16 mouse cellular contexts compared by ENCODE assay signal in the genomic region with DNA sequence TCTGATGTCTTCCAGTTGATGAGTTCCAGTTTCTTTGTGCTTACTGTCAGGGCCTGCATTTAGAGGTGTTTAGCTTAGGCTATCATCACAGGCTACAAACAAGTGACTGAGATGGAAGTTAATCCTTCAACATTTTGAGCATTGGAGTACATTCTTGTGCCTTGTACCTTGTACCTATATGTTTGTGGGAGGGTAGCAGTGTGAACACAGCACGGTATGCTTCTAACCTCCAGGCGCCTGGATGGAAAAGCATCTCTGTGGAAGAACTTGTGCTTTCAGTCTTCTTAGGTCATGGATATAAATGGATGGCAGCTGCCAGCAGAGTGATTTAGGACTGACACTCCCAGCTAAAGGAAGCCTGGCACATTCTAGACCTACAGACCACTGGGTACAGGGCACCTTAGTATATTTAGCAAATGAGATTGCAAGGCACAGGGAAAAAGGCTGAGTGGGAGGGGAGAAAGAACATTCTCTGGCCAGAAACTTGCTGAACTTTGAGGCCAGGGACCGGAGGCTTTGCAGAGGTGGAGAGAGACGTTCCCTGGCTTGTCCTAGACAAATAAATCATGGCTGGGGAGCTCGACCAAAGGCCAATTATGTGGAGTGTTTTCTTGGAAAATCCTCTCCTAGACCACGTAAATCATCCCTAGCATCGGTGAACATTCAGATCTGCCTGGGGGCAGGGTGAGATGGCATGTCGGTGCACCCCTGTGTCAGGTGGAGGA.
DNase-seq lines count a peak whose midpoint lies in the region; ATAC-seq and TF ChIP-seq lines count a peak whose summit lies in the region.
"Had no signal": no experiment of that assay in that cellular context is flagged by ENCODE, and none has a peak within 500 bp of the region (broad histone marks: within the 10 kb centered on the region; RNA-seq: fewer than 3 reads in every experiment).

No protein-coding gene starts in this region.

- H3K36me3 ChIP-seq in intestine, postnatal 0 days (ENCODE audit: control insufficient read depth, insufficient read depth) = no peaks in the 10 kb centered on the region
- no peaks in the 10 kb centered on the region for H3K36me3 ChIP-seq in intestine, embryonic 15.5 days
- H3K36me3 ChIP-seq in midbrain, embryonic 13.5 days = no peaks in the 10 kb centered on the region
- H3K36me3 ChIP-seq: embryonic facial prominence, embryonic 13.5 days; forebrain, embryonic 15.5 days; limb, embryonic 15.5 days had no signal

- H3K9ac ChIP-seq in intestine, postnatal 0 days (ENCODE audit: low read depth, low read length) = no peak overlapping the region
- no peak overlapping the region for H3K9ac ChIP-seq in intestine, embryonic 15.5 days
- no peak overlapping the region for H3K9ac ChIP-seq in midbrain, embryonic 13.5 days (replicated peaks)
- H3K9ac ChIP-seq: embryonic facial prominence, embryonic 13.5 days; forebrain, embryonic 15.5 days; limb, embryonic 15.5 days had no signal

- TF ChIP-seq CTCF in intestine, postnatal 0 days (IDR thresholded peaks at IDR 0.05; ENCODE audit: low read depth) = 0 out of 2 replicates have a peak, but pooled peaks have one; percentile 9

- peak; percentile 38 for DNase-seq in NIH3T3 (ENCODE audit: low read depth)
- peak; percentile 10 for DNase-seq in gastrocnemius, postnatal 14 days
- peak; percentile 85 for DNase-seq in kidney, postnatal 14 days
- no peak for DNase-seq in right cerebral cortex, postnatal 14 days
- DNase-seq in lung, postnatal 4 days = no peak
- DNase-seq: adrenal gland, adult 2 months; B cell, adult 2 months; cerebellum, adult 11 months; layer of hippocampus, postnatal 36 days had no signal

- no peaks in the 10 kb centered on the region for H3K27me3 ChIP-seq in intestine, postnatal 0 days (replicated peaks; ENCODE audit: control insufficient read depth, insufficient read depth, low read length)
- H3K27me3 ChIP-seq in intestine, embryonic 15.5 days (replicated peaks) = no peaks in the 10 kb centered on the region
- no peaks in the 10 kb centered on the region for H3K27me3 ChIP-seq in midbrain, embryonic 13.5 days
- H3K27me3 ChIP-seq: embryonic facial prominence, embryonic 13.5 days; forebrain, embryonic 15.5 days; limb, embryonic 15.5 days had no signal

- WGBS in intestine, postnatal 0 days = 43% methylated on average over 8 of the region's 8 CpGs
- WGBS in intestine, embryonic 15.5 days = 38% methylated on average over 8 of the region's 8 CpGs
- 86% methylated on average over 8 of the region's 8 CpGs for WGBS in midbrain, embryonic 13.5 days

- no peak overlapping the region for H3K4me2 ChIP-seq in intestine, postnatal 0 days (replicated peaks; ENCODE audit: low read depth)
- no peak overlapping the region for H3K4me2 ChIP-seq in intestine, embryonic 15.5 days (replicated peaks)
- no peak overlapping the region for H3K4me2 ChIP-seq in midbrain, embryonic 13.5 days (replicated peaks)
- H3K4me2 ChIP-seq: embryonic facial prominence, embryonic 13.5 days; forebrain, embryonic 15.5 days; limb, embryonic 15.5 days had no signal

- no peak for ATAC-seq in intestine, postnatal 0 days
- no peak for ATAC-seq in intestine, embryonic 15.5 days
- ATAC-seq in midbrain, embryonic 13.5 days = no peak
- ATAC-seq: forebrain, embryonic 15.5 days; hindbrain, embryonic 16.5 days had no signal

- H3K4me1 ChIP-seq in intestine, postnatal 0 days (replicated peaks; ENCODE audit: control insufficient read depth, insufficient read depth, low read length) = no peaks in the 10 kb centered on the region
- H3K4me1 ChIP-seq in intestine, embryonic 15.5 days (replicated peaks) = no peaks in the 10 kb centered on the region
- no peaks in the 10 kb centered on the region for H3K4me1 ChIP-seq in midbrain, embryonic 13.5 days (replicated peaks)
- H3K4me1 ChIP-seq: embryonic facial prominence, embryonic 13.5 days; forebrain, embryonic 15.5 days; limb, embryonic 15.5 days had no signal

- H3K4me3 ChIP-seq in intestine, postnatal 0 days (ENCODE audit: low read depth, low read length) = no peak overlapping the region
- H3K4me3 ChIP-seq in intestine, embryonic 15.5 days (replicated peaks) = no peak overlapping the region
- H3K4me3 ChIP-seq in midbrain, embryonic 13.5 days (replicated peaks) = no peak overlapping the region
- H3K4me3 ChIP-seq: embryonic facial prominence, embryonic 13.5 days; forebrain, embryonic 15.5 days; limb, embryonic 15.5 days had no signal

- intact Hi-C loops in gastrocnemius, postnatal 14 days (cut with DNase I; ENCODE audit: low total_unique reads) = no loop called here

- no peaks in the 10 kb centered on the region for H3K9me3 ChIP-seq in intestine, postnatal 0 days (ENCODE audit: control insufficient read depth)
- H3K9me3 ChIP-seq in intestine, embryonic 15.5 days = no peaks in the 10 kb centered on the region
- H3K9me3 ChIP-seq in midbrain, embryonic 13.5 days = no peaks in the 10 kb centered on the region
- H3K9me3 ChIP-seq: embryonic facial prominence, embryonic 13.5 days; forebrain, embryonic 15.5 days; limb, embryonic 15.5 days had no signal

- H3K27ac ChIP-seq in intestine, postnatal 0 days (ENCODE audit: low read depth, low read length) = no peak overlapping the region
- H3K27ac ChIP-seq in intestine, embryonic 15.5 days = no peak overlapping the region
- H3K27ac ChIP-seq in midbrain, embryonic 13.5 days = no peak overlapping the region
- H3K27ac ChIP-seq: embryonic facial prominence, embryonic 13.5 days; forebrain, embryonic 15.5 days; limb, embryonic 15.5 days had no signal

Comparison
In these comparisons a context has a peak if more than half of its experiments do, and no peak if none do; other contexts are left out.
1. DNase-seq: peak in NIH3T3 (single experiment), gastrocnemius, postnatal 14 days (single experiment) and kidney, postnatal 14 days (single experiment); none in right cerebral cortex, postnatal 14 days (single experiment) and lung, postnatal 4 days (0 of 2).